Mouse (Mus musculus) ES-E14 (cell line): Measurements from ENCODE around the gene Cntd1. TPM values are rescaled to one million over a fixed set of nuclear protein-coding genes. Genes with fewer than 3 reads are reported as not detected.

ENCODE experiments used
- DNase-seq: peaks from one replicate; pipeline ENCODE4 v3.0.0-alpha.2; 2013; ENCODE audit warnings: low read depth, low spot score
- H3K27ac ChIP-seq: 2 replicates; pipeline ENCODE4 v1.5.1; 2012; ENCODE audit warnings: low read depth, mild to moderate bottlenecking, low read length, moderate library complexity, mixed read lengths; ENCODE audit not compliant: poor library complexity, insufficient read depth, severe bottlenecking
- H3K36me3 ChIP-seq: 2 replicates; pipeline ENCODE4 v1.6.1; 2012; ENCODE audit warnings: mild to moderate bottlenecking, low read length, moderate library complexity, mixed read lengths; ENCODE audit not compliant: control insufficient read depth, poor library complexity, insufficient read depth, severe bottlenecking
- H3K4me1 ChIP-seq, 2 experiments: fragments of 150-350 bp in 1 of 2; sonication (generic) in 1 of 2; 2 replicates each; pipeline ENCODE4 v1.6.1; 2012; ENCODE audit warnings: low read length in 2 of 2, mild to moderate bottlenecking in 1 of 2, mixed read lengths in 1 of 2; ENCODE audit not compliant: control insufficient read depth in 2 of 2, insufficient read depth in 2 of 2, poor library complexity in 1 of 2
- H3K4me3 ChIP-seq, 2 experiments: fragments of 150-350 bp in 1 of 2; sonication (generic) in 1 of 2; 2 replicates each; pipeline ENCODE4 v1.5.1; 2012; ENCODE audit warnings: low read length in 2 of 2, low read depth in 1 of 2, mild to moderate bottlenecking in 1 of 2, mixed read lengths in 1 of 2; ENCODE audit not compliant: insufficient read depth in 1 of 2, poor library complexity in 1 of 2, severe bottlenecking in 1 of 2
- H3K9ac ChIP-seq: 2 replicates; pipeline ENCODE4 v1.6.1; 2012; ENCODE audit warnings: low read depth, mild to moderate bottlenecking, low read length, mixed read lengths; ENCODE audit not compliant: poor library complexity, insufficient read depth, severe bottlenecking
- H3K9me3 ChIP-seq: fragments of 150-350 bp; sonication (generic); 2 replicates; pipeline ENCODE4 v1.6.1; 2012; ENCODE audit warnings: low read depth, mild to moderate bottlenecking, low read length; ENCODE audit not compliant: control insufficient read depth, insufficient read depth
- CHD2 ChIP-seq: IDR thresholded peaks from 2 replicates; pipeline ENCODE4 v1.6.1; 2014; ENCODE audit warnings: mild to moderate bottlenecking, low read depth, low read length, inconsistent platforms
- HCFC1 ChIP-seq: IDR thresholded peaks from 2 replicates; pipeline ENCODE4 v1.6.1; 2012; ENCODE audit warnings: low read length, inconsistent platforms, borderline replicate concordance; ENCODE audit not compliant: insufficient read depth
- MAFK ChIP-seq: IDR thresholded peaks from 2 replicates; pipeline ENCODE4 v1.6.1; 2014; ENCODE audit warnings: mild to moderate bottlenecking, low read depth, low read length, inconsistent platforms; ENCODE audit not compliant: insufficient read depth
- ZC3H11A ChIP-seq: IDR thresholded peaks from 2 replicates; pipeline ENCODE4 v1.6.1; 2012; ENCODE audit warnings: low read depth, mild to moderate bottlenecking, inconsistent platforms, low read length, borderline replicate concordance
- ZNF384 ChIP-seq: IDR thresholded peaks from 2 replicates; pipeline ENCODE4 v1.6.1; 2012; ENCODE audit warnings: low read depth, low read length, inconsistent platforms
- in situ Hi-C, 2 experiments: fragments of 600-800 bp; cut with MboI; formaldehyde crosslinking; loops; one replicate each; pipeline ENCODE4 v1.15.1; 2025; ENCODE audit warnings: low sequenced_read_pairs in 2 of 2, inconsistent platforms in 1 of 2; ENCODE audit not compliant: unreplicated experiment in 2 of 2
- total RNA-seq: library from RNA; depleted of rRNA; stranded (reverse); fragments of 300-350 nt; gene quantifications from 2 replicates; pipeline ENCODE4 v1.2.3, GENCODE M21; 2012

Gene Cntd1
- total RNA-seq, 1 experiment: 2.1 TPM

- Histone ChIP-seq H3K36me3 (no peaks in the 10 kb centered on the region), H3K4me3 (peak overlapping the region; percentile 31 to 41), H3K27ac (no peak overlapping the region), H3K4me1 (peaks cover 0 to 12% of the 10 kb centered on the region in 2 experiments; a peak in 3 of 4 replicates), H3K9ac (peak overlapping the region; percentile 29), H3K9me3 (no peaks in the 10 kb centered on the region)
- no peak for TF ChIP-seq ZC3H11A
- TF ChIP-seq HCFC1: no peak
- no peak for TF ChIP-seq MAFK
- TF ChIP-seq ZNF384: no peak
- no peak for TF ChIP-seq CHD2
- in situ Hi-C loops: no loop called here
- no peak for DNase-seq
These were observed 2.3 kb upstream of the Cntd1 start for GRCm38 (mm10) chr11:101276319-101277070.

DNA sequence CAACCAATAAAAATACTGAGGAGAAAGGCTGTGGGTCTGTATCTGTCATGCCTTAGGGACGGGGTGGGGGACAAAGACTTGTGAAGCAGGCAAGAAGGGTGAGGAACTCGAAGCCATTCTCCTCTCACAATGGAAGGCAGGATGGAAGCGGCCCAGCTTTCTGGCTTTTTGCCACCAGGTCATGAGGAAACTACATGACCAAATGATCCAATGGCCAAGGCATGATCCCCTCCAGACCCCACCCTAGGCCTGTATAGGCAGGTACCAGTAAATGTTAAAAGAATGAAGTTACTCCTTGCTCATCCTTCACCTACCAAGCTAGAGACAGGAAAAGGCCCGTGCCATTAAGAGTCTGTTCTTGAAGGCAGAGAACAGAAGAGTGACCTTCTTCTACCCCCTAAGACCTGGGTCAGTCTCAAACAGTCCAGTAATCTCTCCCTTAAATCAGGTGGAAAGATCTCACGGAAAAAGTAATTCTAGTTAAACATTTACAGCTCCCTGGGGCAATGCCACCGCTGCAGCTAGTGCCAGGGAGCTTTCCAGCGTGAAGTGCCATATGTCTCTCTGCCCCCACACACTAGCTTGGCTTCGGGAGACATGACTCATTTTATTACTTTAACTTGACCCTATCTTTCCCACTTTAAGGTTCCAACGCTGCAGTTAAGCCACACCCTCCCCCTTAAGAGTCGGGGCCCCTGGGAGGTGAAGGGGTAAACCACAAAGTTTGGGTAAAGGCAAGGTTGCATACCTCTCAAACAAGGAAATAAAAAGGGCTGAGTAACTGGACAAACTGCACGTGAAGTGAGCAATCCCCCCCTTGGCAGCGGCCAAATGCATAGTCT lies 1.2 kb upstream of the Cntd1 start:
- H3K4me3 ChIP-seq: peak overlapping the region; percentile 73 to 95
- no peak overlapping the region for H3K27ac ChIP-seq
- H3K36me3 ChIP-seq: no peaks in the 10 kb centered on the region
- in situ Hi-C loops: no loop called here
- peaks cover 0 to 12% of the 10 kb centered on the region in 2 experiments; a peak in 3 of 4 replicates for H3K4me1 ChIP-seq
- peak overlapping the region; percentile 72 for H3K9ac ChIP-seq
- TF ChIP-seq ZNF384 (no peak), CHD2 (no peak), HCFC1 (no peak), ZC3H11A (no peak), MAFK (no peak)
- H3K9me3 ChIP-seq: no peaks in the 10 kb centered on the region
- no peak for DNase-seq

DNA sequence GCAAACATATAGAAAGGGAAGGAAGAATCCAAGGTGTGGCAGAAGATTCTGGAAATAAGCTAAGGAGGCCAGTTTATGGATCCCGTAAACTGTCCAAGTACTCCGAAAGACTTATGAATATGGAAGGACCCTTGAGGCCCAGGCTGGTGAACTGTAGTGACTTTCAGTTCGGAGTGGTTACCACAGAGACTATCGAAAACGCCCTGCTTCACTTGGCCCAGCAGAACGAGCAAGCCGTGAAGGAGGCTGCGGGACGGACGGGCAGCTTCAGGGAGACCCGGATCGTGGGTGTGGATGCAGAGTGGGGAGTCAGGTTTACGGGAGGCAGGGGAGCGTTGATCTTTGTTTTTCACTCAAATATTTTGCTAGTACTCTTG lies 369 bp downstream of the Cntd1 start:
- in situ Hi-C loops: no loop called here
- H3K9ac ChIP-seq: peak overlapping the region; percentile 53; the same call in 1 of the 2 replicates
- H3K9me3 ChIP-seq: no peaks in the 10 kb centered on the region
- DNase-seq: no peak
- TF ChIP-seq MAFK: no peak
- no peak for TF ChIP-seq HCFC1
- TF ChIP-seq ZNF384: no peak
- no peak for TF ChIP-seq CHD2
- no peak for TF ChIP-seq ZC3H11A
- H3K36me3 ChIP-seq: no peaks in the 10 kb centered on the region
- H3K27ac ChIP-seq: no peak overlapping the region
- H3K4me1 ChIP-seq: peaks cover 0 to 12% of the 10 kb centered on the region in 2 experiments; a peak in 3 of 4 replicates
- peak overlapping the region; percentile 39 to 95 for H3K4me3 ChIP-seq

DNA sequence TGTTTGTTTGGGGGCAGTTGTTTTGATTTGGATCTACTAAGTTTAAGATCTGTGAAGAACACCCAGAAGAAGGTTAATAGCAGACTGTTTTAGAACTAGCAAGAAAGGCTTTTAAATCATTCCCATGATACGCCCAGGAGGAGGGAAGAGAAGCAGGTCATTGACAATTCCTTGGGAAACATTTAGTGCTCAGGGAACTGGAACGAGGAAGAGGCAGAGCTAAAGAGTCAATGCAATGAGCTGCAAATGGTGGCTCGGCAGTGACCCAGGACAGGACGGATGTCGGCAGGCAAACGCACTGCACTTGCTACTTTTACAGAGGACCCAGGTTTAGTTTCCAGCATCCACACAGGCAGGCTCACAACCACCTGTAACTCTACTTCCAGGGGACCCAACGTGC lies 2.0 kb downstream of the Cntd1 start:
- H3K9ac ChIP-seq: no peak overlapping the region
- TF ChIP-seq MAFK: no peak
- no peak for TF ChIP-seq ZNF384
- no peak for TF ChIP-seq HCFC1
- no peak for TF ChIP-seq CHD2
- TF ChIP-seq ZC3H11A: no peak
- peaks cover 0 to 12% of the 10 kb centered on the region in 2 experiments; a peak in 3 of 4 replicates for H3K4me1 ChIP-seq
- H3K36me3 ChIP-seq: no peaks in the 10 kb centered on the region; the same call in 1 of the 2 replicates
- in situ Hi-C loops: no loop called here
- H3K27ac ChIP-seq: no peak overlapping the region
- no peaks in the 10 kb centered on the region for H3K9me3 ChIP-seq
- DNase-seq: no peak
- H3K4me3 ChIP-seq: no peak overlapping the region
